Mouse (Mus musculus) cortical plate, adult 2 months (tissue): ENCODE measurements at regions not wholly inside any gene's neighbourhood (a gene's known extent, or its start where the extent isn't known, plus 50 kb on each side); places are given as distances from the start of the nearest gene placed in this dataset.

Experiments
- H3K27ac ChIP-seq: fragments of 200-500 bp; 2 replicates; pipeline ENCODE4 v1.5.1; 2012; ENCODE audit warnings: low read length, control low read depth, inconsistent platforms; ENCODE audit not compliant: insufficient read depth
- H3K4me1 ChIP-seq: fragments of 200-500 bp; 2 replicates; pipeline ENCODE4 v1.6.1; 2011; ENCODE audit warnings: low read length; ENCODE audit not compliant: control insufficient read depth, insufficient read depth
- H3K4me3 ChIP-seq: fragments of 200-500 bp; 2 replicates; pipeline ENCODE4 v1.5.1; 2011; ENCODE audit warnings: mild to moderate bottlenecking, low read length, control low read depth; ENCODE audit not compliant: insufficient read depth
- CTCF ChIP-seq: fragments of 200-500 bp; IDR thresholded peaks from 2 replicates; pipeline ENCODE4 v1.5.1; 2011; ENCODE audit warnings: mild to moderate bottlenecking, control low read depth, low read length; ENCODE audit not compliant: insufficient read depth; ENCODE audit errors: extremely low read depth
- POLR2A ChIP-seq: fragments of 200-500 bp; IDR thresholded peaks from 2 replicates; pipeline ENCODE4 v1.6.1; 2011; ENCODE audit warnings: mild to moderate bottlenecking, low read length, control low read depth; ENCODE audit not compliant: insufficient read depth; ENCODE audit errors: extremely low read depth

GRCm38 (mm10) chr13:52416301-52416700, 114.8 kb downstream of the Diras2 start:
- no peaks in the 10 kb centered on the region for H3K4me1 ChIP-seq
- no peak overlapping the region for H3K27ac ChIP-seq
- no peak for TF ChIP-seq POLR2A
- TF ChIP-seq CTCF, result no peak
- no peak overlapping the region for H3K4me3 ChIP-seq

- no peak overlapping the region for H3K4me3 ChIP-seq
- peak overlapping the region; percentile 61; the same call in 1 of the 2 replicates for H3K27ac ChIP-seq
- H3K4me1 ChIP-seq, result no peaks in the 10 kb centered on the region
- TF ChIP-seq POLR2A (no peak), CTCF (no peak)
Observed at GRCm38 (mm10) chr13:52422456-52422855, 108.6 kb downstream of the Diras2 start.

- Histone ChIP-seq H3K27ac (no peak overlapping the region), H3K4me1 (no peaks in the 10 kb centered on the region)
- TF ChIP-seq POLR2A, result no peak
- TF ChIP-seq CTCF, result no peak
Observed at GRCm38 (mm10) chr13:52428527-52428926, 102.6 kb downstream of the Diras2 start.

GRCm38 (mm10) chr13:52436756-52437155, 94.3 kb downstream of the Diras2 start:
- Histone ChIP-seq H3K27ac (0 out of 2 replicates have a peak overlapping the region, but pooled peaks have one; percentile 4), H3K4me3 (no peak overlapping the region), H3K4me1 (0 out of 2 replicates have a peak, but pooled peaks cover 2% of the 10 kb centered on the region)
- TF ChIP-seq POLR2A, result no peak
- TF ChIP-seq CTCF, result no peak

More at GRCm38 (mm10) chr13:52428527-52428926, 102.6 kb downstream of the Diras2 start:
- no peak overlapping the region for H3K4me3 ChIP-seq

GRCm38 (mm10) chr13:52445513-52445912, 85.6 kb downstream of the Diras2 start:
- TF ChIP-seq POLR2A (no peak), CTCF (no peak)
- H3K4me3 ChIP-seq, result no peak overlapping the region
- peaks cover 4% of the 10 kb centered on the region; the same call in 1 of the 2 replicates for H3K4me1 ChIP-seq
- H3K27ac ChIP-seq, result peak overlapping the region; percentile 50; the same call in 1 of the 2 replicates

GRCm38 (mm10) chr13:52448902-52449301, 82.2 kb downstream of the Diras2 start:
- TF ChIP-seq POLR2A, result no peak
- TF ChIP-seq CTCF, result no peak
- no peak overlapping the region for H3K27ac ChIP-seq
- H3K4me1 ChIP-seq, result peaks cover 4% of the 10 kb centered on the region; the same call in 1 of the 2 replicates
- no peak overlapping the region for H3K4me3 ChIP-seq

GRCm38 (mm10) chr13:52451486-52451885, 79.6 kb downstream of the Diras2 start:
- Histone ChIP-seq H3K4me3 (no peak overlapping the region), H3K27ac (no peak overlapping the region), H3K4me1 (no peaks in the 10 kb centered on the region; the same call in 1 of the 2 replicates)
- TF ChIP-seq POLR2A (no peak), CTCF (no peak)

GRCm38 (mm10) chr13:52452291-52452690, 78.8 kb downstream of the Diras2 start:
- Histone ChIP-seq H3K4me1 (no peaks in the 10 kb centered on the region; the same call in 1 of the 2 replicates), H3K4me3 (no peak overlapping the region), H3K27ac (no peak overlapping the region)
- TF ChIP-seq CTCF (no peak), POLR2A (no peak)
